Mouse (Mus musculus): ENCODE measurements at regions not wholly inside any gene's neighbourhood (a gene's known extent, or its start where the extent isn't known, plus 50 kb on each side); places are given as distances from the start of the nearest gene placed in this dataset.

DNA sequence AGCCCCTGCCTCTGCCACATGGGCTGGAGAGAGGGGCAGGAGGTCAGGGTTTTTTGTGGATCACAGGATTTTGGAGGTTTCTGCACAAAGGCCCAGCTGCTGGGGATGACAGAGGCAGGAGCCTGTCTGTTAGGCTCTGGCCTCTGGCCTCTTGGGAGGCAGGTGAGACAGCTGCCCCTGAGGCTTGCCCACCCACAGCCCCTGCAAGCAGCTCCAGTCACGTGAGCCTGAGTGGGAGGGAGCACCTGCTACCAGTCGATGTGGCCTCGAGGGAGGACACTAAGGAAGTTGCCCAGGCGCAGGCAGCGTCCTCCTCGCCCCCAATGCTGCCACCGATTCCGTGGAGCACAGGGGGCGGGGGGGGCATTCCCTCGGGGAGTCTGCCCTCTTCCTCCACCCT lies 80.3 kb downstream of the Gadd45g start:
- no peaks in the 10 kb centered on the region for H3K9me3 ChIP-seq (ENCODE audit: control insufficient read depth, low read length)
- no peak overlapping the region for H3K27ac ChIP-seq (ENCODE audit: low read length)
- 50% methylated on average over 10 of the region's 10 CpGs for WGBS
- H3K4me3 ChIP-seq (replicated peaks; ENCODE audit: low read length) = no peak overlapping the region
- peaks cover 32% of the 10 kb centered on the region for H3K4me1 ChIP-seq (replicated peaks; ENCODE audit: control insufficient read depth, insufficient read depth, low read length)
- H3K36me3 ChIP-seq (ENCODE audit: control insufficient read depth, insufficient read depth) = no peaks in the 10 kb centered on the region
- no peaks in the 10 kb centered on the region for H3K27me3 ChIP-seq (replicated peaks; ENCODE audit: control insufficient read depth, insufficient read depth, low read length)
- H3K9ac ChIP-seq (replicated peaks; ENCODE audit: low read depth, low read length) = no peak overlapping the region
- no peak overlapping the region for H3K4me2 ChIP-seq (ENCODE audit: low read length)
- ATAC-seq = no peak

DNA sequence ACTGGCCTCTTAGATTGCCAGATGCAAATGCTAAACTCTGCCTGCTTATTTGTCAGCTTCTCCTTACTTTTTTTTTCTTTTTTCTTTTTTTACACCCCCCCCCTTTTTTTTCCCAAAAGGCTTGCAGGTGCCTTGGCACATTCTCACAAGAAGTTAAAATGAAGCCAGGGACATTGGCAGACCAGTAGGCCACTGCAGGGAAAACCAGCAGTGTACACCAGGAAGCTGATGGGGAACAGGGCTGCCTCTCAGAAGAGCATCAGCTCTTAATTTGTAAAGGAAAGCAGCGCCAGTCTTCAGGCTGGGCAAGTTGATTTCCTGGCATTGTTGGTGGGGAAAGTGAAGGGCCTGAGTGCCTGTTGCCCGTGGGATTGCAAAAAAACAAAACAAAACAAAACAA lies 83.3 kb downstream of the Gadd45g start:
- peak; percentile 57 for ATAC-seq
- H3K9me3 ChIP-seq (ENCODE audit: control insufficient read depth, low read length) = no peaks in the 10 kb centered on the region
- H3K9ac ChIP-seq (replicated peaks; ENCODE audit: low read depth, low read length) = no peak overlapping the region
- H3K36me3 ChIP-seq (ENCODE audit: control insufficient read depth, insufficient read depth) = no peaks in the 10 kb centered on the region
- peak overlapping the region; percentile 48; the same call in 1 of the 2 replicates for H3K27ac ChIP-seq (ENCODE audit: low read length)
- H3K4me2 ChIP-seq (ENCODE audit: low read length) = no peak overlapping the region
- no peak overlapping the region for H3K4me3 ChIP-seq (replicated peaks; ENCODE audit: low read length)
- peaks cover 29% of the 10 kb centered on the region for H3K4me1 ChIP-seq (replicated peaks; ENCODE audit: control insufficient read depth, insufficient read depth, low read length)
- H3K27me3 ChIP-seq (replicated peaks; ENCODE audit: control insufficient read depth, insufficient read depth, low read length) = no peaks in the 10 kb centered on the region
- 27% methylated on average over 2 of the region's 2 CpGs for WGBS

DNA sequence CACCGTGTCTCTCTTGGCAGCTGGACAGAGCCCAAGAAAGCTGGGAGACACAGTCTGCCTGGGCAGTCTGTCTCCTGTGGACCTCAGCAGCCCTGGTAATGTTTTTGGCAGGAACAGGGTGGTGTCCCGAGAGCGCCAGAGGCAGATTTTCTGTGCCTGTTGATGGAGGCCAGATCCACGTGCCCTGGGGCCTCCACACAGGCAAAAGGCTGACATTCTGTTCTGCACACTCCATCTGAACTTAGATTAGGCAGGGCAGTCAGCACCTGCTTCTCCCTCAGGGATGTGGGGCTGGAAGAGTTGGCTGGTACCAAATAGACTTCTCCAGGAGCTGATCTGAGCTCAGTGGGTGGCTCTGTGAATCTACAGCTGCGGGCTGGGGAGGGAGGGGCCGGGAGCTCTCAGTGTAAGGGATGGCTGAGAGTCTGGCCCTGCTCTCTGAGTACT lies 83.8 kb downstream of the Gadd45g start:
- Histone ChIP-seq H3K4me1 (replicated peaks; ENCODE audit: control insufficient read depth, insufficient read depth, low read length) (peaks cover 29% of the 10 kb centered on the region), H3K27me3 (replicated peaks; ENCODE audit: control insufficient read depth, insufficient read depth, low read length) (no peaks in the 10 kb centered on the region), H3K27ac (ENCODE audit: low read length) (peak overlapping the region; percentile 62), H3K4me2 (ENCODE audit: low read length) (no peak overlapping the region), H3K9ac (replicated peaks; ENCODE audit: low read depth, low read length) (no peak overlapping the region), H3K4me3 (replicated peaks; ENCODE audit: low read length) (no peak overlapping the region), H3K9me3 (ENCODE audit: control insufficient read depth, low read length) (no peaks in the 10 kb centered on the region), H3K36me3 (ENCODE audit: control insufficient read depth, insufficient read depth) (no peaks in the 10 kb centered on the region)
- peak; percentile 85 for ATAC-seq
- WGBS = 7% methylated on average over 6 of the region's 6 CpGs

DNA sequence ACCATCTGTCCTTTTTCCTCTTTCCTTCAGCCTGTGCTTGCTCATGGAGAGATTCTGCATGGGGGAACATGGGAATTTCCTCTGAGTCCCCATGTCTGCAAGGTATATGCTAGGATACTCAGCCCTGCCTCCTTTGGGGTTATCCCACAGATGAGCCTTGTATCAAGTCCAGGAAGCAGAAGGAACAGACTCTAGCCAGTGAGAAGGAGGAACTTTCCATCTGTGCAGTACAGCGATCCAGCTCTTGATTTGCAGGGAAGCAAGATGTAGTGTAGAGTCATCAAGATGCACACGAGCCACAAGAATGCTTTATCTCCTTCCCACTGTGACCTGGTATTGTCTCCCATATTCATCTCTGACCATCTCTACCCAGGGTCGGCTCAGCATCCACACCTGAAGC lies 84.5 kb downstream of the Gadd45g start:
- ATAC-seq = peak; percentile 19; the same call in 1 of the 2 replicates
- Histone ChIP-seq H3K27me3 (replicated peaks; ENCODE audit: control insufficient read depth, insufficient read depth, low read length) (no peaks in the 10 kb centered on the region), H3K27ac (ENCODE audit: low read length) (peak overlapping the region; percentile 62), H3K4me2 (ENCODE audit: low read length) (no peak overlapping the region), H3K9me3 (ENCODE audit: control insufficient read depth, low read length) (no peaks in the 10 kb centered on the region), H3K36me3 (ENCODE audit: control insufficient read depth, insufficient read depth) (no peaks in the 10 kb centered on the region), H3K4me1 (replicated peaks; ENCODE audit: control insufficient read depth, insufficient read depth, low read length) (peaks cover 29% of the 10 kb centered on the region), H3K9ac (replicated peaks; ENCODE audit: low read depth, low read length) (no peak overlapping the region), H3K4me3 (replicated peaks; ENCODE audit: low read length) (no peak overlapping the region)
- 68% methylated on average over 3 of the region's 3 CpGs for WGBS

DNA sequence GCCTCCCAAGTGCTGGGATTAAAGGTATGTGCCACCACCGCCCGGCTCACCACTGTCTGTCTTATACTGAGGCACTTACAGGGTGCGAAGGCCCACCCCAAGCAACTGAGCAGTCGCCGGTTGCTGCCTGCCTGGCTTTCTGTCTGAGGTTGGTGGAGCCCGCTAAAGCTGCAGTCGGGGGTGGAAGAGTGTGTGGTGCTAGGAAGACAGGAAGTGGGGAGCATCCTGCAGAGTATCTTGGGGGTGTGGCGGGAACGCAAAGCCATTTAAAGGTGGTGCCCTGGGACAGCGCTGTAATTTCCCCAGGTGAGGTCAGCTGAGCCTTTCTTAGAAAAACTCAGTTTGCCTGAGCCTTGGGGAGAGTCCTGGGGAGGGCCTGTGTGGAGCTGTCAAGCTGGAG lies 89.3 kb downstream of the Gadd45g start:
- Histone ChIP-seq H3K27ac (ENCODE audit: low read length) (no peak overlapping the region), H3K4me1 (replicated peaks; ENCODE audit: control insufficient read depth, insufficient read depth, low read length) (peaks cover 7% of the 10 kb centered on the region), H3K9ac (replicated peaks; ENCODE audit: low read depth, low read length) (no peak overlapping the region), H3K9me3 (ENCODE audit: control insufficient read depth, low read length) (no peaks in the 10 kb centered on the region), H3K27me3 (replicated peaks; ENCODE audit: control insufficient read depth, insufficient read depth, low read length) (no peaks in the 10 kb centered on the region), H3K4me2 (ENCODE audit: low read length) (no peak overlapping the region), H3K36me3 (ENCODE audit: control insufficient read depth, insufficient read depth) (no peaks in the 10 kb centered on the region), H3K4me3 (replicated peaks; ENCODE audit: low read length) (no peak overlapping the region)
- no peak for ATAC-seq
- 93% methylated on average over 10 of the region's 10 CpGs for WGBS

DNA sequence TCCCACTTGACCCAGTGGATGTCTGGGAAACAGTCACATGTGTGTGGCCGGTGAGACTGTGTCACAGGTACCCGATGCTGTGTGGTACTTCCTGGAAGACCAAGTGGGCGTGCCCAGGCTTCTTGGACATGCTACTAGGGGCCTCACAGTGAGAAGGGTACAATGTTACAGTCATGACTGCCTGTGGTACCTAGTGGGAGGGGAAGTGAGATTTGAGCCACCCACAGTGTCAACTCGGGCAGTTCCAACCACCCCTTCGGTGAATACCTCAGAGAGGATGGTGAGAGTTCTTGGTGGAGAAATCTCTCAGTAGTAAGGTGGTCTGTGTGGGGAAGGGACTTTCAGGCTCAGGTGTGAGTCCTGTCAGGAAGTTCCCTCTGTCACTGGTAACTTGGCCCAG lies 90.0 kb downstream of the Gadd45g start:
- Histone ChIP-seq H3K9ac (replicated peaks; ENCODE audit: low read depth, low read length) (no peak overlapping the region), H3K4me3 (replicated peaks; ENCODE audit: low read length) (no peak overlapping the region), H3K4me1 (replicated peaks; ENCODE audit: control insufficient read depth, insufficient read depth, low read length) (peaks cover 2% of the 10 kb centered on the region; the same call in 1 of the 2 replicates), H3K36me3 (ENCODE audit: control insufficient read depth, insufficient read depth) (no peaks in the 10 kb centered on the region), H3K27ac (ENCODE audit: low read length) (no peak overlapping the region), H3K27me3 (replicated peaks; ENCODE audit: control insufficient read depth, insufficient read depth, low read length) (no peaks in the 10 kb centered on the region), H3K9me3 (ENCODE audit: control insufficient read depth, low read length) (no peaks in the 10 kb centered on the region), H3K4me2 (ENCODE audit: low read length) (no peak overlapping the region)
- ATAC-seq = no peak
- WGBS = 90% methylated on average over 5 of the region's 5 CpGs

DNA sequence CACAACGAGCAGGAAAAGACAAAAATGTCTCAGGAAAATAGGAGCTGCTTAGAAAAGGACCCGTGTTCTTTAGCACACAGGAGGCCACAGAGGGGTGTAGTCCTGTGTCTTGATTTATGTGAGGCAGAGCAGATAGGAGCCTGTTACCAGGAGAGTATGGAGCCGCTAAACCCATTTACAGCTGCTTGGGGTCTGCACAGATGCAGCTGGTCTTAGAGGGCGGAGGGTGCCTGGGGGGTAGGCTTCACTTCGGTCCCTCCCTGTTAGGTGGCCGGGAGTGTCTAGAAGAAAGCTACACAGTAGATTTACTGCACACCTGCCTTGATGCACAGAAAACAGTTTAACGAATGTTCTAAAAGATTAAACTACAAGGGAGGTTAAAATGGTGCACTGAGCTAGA lies 91.4 kb downstream of the Gadd45g start:
- Histone ChIP-seq H3K27me3 (replicated peaks; ENCODE audit: control insufficient read depth, insufficient read depth, low read length) (no peaks in the 10 kb centered on the region), H3K36me3 (ENCODE audit: control insufficient read depth, insufficient read depth) (no peaks in the 10 kb centered on the region), H3K27ac (ENCODE audit: low read length) (no peak overlapping the region), H3K4me1 (replicated peaks; ENCODE audit: control insufficient read depth, insufficient read depth, low read length) (no peaks in the 10 kb centered on the region), H3K9ac (replicated peaks; ENCODE audit: low read depth, low read length) (no peak overlapping the region), H3K4me3 (replicated peaks; ENCODE audit: low read length) (no peak overlapping the region), H3K9me3 (ENCODE audit: control insufficient read depth, low read length) (no peaks in the 10 kb centered on the region), H3K4me2 (ENCODE audit: low read length) (no peak overlapping the region)
- 70% methylated on average over 7 of the region's 7 CpGs for WGBS
- ATAC-seq = no peak

DNA sequence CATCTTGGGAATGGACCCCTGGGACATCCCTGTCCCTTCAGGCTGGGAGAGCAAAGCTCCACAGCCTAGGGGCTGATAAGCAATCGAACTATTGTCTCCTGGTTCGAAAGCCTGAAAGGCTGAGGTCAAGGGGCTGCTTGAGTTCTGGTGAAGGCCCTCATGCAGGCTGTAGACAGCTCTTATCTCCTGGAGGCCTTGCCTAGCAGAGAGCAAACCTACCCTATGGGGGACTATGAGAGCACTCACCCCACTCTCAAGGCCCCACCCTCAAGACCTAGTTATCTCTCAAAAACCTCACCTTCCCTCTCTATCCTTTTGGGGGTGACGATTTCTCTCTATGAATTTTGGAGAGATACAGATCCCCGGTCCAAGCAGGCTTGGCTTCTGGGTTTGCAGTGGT lies 92.8 kb downstream of the Gadd45g start:
- Histone ChIP-seq H3K27me3 (replicated peaks; ENCODE audit: control insufficient read depth, insufficient read depth, low read length) (no peaks in the 10 kb centered on the region), H3K9me3 (ENCODE audit: control insufficient read depth, low read length) (no peaks in the 10 kb centered on the region), H3K36me3 (ENCODE audit: control insufficient read depth, insufficient read depth) (no peaks in the 10 kb centered on the region), H3K4me2 (ENCODE audit: low read length) (no peak overlapping the region), H3K27ac (ENCODE audit: low read length) (no peak overlapping the region), H3K9ac (replicated peaks; ENCODE audit: low read depth, low read length) (no peak overlapping the region), H3K4me3 (replicated peaks; ENCODE audit: low read length) (no peak overlapping the region), H3K4me1 (replicated peaks; ENCODE audit: control insufficient read depth, insufficient read depth, low read length) (no peaks in the 10 kb centered on the region)
- 89% methylated on average over 4 of the region's 4 CpGs for WGBS
- ATAC-seq = no peak

DNA sequence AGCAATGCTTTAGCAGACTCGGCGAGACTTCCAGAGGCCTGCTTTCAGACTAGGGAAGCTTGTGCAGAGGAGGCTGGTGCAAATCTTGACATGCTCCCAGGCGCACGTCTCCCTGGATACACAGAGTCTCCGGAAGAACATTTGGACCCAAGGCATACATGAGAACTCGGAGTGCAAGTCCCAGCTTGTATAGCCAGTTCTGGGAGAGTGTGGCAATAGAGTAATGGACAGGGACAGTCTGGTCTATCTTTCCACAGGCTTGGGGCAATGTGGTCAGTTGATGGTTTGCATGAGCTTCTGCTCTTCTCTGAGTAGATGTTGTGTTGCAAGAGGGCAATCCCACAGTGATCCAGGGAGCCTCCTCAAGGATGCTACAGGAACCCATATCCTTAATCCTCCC lies 93.2 kb downstream of the Gadd45g start:
- Histone ChIP-seq H3K9ac (replicated peaks; ENCODE audit: low read depth, low read length) (no peak overlapping the region), H3K36me3 (ENCODE audit: control insufficient read depth, insufficient read depth) (no peaks in the 10 kb centered on the region), H3K4me3 (replicated peaks; ENCODE audit: low read length) (no peak overlapping the region), H3K27ac (ENCODE audit: low read length) (no peak overlapping the region), H3K4me1 (replicated peaks; ENCODE audit: control insufficient read depth, insufficient read depth, low read length) (no peaks in the 10 kb centered on the region), H3K4me2 (ENCODE audit: low read length) (no peak overlapping the region), H3K27me3 (replicated peaks; ENCODE audit: control insufficient read depth, insufficient read depth, low read length) (no peaks in the 10 kb centered on the region), H3K9me3 (ENCODE audit: control insufficient read depth, low read length) (no peaks in the 10 kb centered on the region)
- 92% methylated on average over 6 of the region's 6 CpGs for WGBS
- no peak for ATAC-seq

DNA sequence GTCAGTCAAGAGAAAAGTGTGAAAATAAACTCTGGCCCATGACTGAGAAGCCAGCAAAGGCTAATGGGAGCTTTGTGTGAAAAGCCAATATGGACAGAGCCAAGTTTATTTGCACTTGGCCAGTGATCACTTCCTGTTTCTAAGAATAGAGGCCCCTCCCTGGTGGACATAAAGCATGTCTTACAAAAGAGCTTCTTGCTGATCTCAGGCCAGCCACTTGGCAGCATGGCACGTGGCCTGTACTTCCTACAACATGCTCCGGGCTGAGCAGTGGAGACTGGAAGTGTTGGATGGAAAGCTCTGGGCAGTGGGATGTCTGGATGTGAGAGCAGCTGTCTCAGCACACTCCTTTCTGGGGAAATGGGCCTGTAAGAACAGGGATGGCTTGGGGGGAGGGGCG lies 99.7 kb downstream of the Gadd45g start:
- no peak overlapping the region for H3K4me3 ChIP-seq (replicated peaks; ENCODE audit: low read length)
- no peaks in the 10 kb centered on the region for H3K4me1 ChIP-seq (replicated peaks; ENCODE audit: control insufficient read depth, insufficient read depth, low read length)
- no peak overlapping the region for H3K9ac ChIP-seq (replicated peaks; ENCODE audit: low read depth, low read length)
- no peak overlapping the region for H3K4me2 ChIP-seq (ENCODE audit: low read length)
- H3K27me3 ChIP-seq (replicated peaks; ENCODE audit: control insufficient read depth, insufficient read depth, low read length) = no peaks in the 10 kb centered on the region
- no peak overlapping the region for H3K27ac ChIP-seq (ENCODE audit: low read length)
- WGBS = 61% methylated on average over 3 of the region's 3 CpGs
- no peaks in the 10 kb centered on the region for H3K9me3 ChIP-seq (ENCODE audit: control insufficient read depth, low read length)
- no peak for ATAC-seq
- no peaks in the 10 kb centered on the region for H3K36me3 ChIP-seq (ENCODE audit: control insufficient read depth, insufficient read depth)
